Mouse (Mus musculus): Measurements from ENCODE around the gene Bhlhe40. TPM values are rescaled to one million over a fixed set of nuclear protein-coding genes. Genes with fewer than 3 reads are reported as not detected.
A peak's percentile ranks its signal among the peaks of the same experiment; 100 is the strongest.

Bhlhe40 gene
- polyA plus RNA-seq, 1 experiment = not detected

- Histone ChIP-seq H3K27ac (ENCODE audit: insufficient read depth, low read depth, low read length) (no peak overlapping the region), H3K4me3 (ENCODE audit: insufficient read depth, low read depth, low read length) (no peak overlapping the region), H3K4me1 (ENCODE audit: control insufficient read depth, insufficient read depth, low read length) (peaks cover 12% of the 10 kb centered on the region)
- TF ChIP-seq POLR2A (IDR thresholded peaks at IDR 0.05; ENCODE audit: insufficient read depth, low read depth, low read length) (no peak), CTCF (IDR thresholded peaks at IDR 0.05; ENCODE audit: insufficient read depth, low read depth, low read length) (no peak)
- 86% methylated on average over 9 of the region's 9 CpGs for WGBS
These were observed 44.1 kb downstream of the Bhlhe40 start for GRCm38 (mm10) chr6:108704316-108705080.

DNA sequence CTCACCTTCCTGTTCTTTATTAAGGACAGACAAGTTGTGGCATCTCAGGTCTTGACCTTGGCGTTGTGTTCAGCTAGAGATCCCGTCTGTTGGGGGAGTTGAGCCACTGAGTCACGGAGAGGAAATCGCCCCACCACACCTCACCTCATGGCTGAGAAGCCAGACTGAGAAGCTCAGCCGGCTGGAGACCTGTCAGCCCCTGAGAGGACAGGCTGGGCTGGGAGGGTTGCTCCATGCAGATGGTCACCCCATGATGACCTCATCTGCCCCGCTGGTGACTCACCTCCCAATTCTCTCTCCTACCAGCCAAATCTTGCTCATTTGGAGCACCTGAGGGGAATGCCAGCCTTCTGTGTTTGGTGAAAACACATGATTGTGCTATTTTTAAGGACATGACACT lies 45.5 kb downstream of the Bhlhe40 start:
- no peak overlapping the region for H3K4me3 ChIP-seq (ENCODE audit: insufficient read depth, low read depth, low read length)
- H3K4me1 ChIP-seq (ENCODE audit: control insufficient read depth, insufficient read depth, low read length) = peaks cover 9% of the 10 kb centered on the region
- TF ChIP-seq CTCF (IDR thresholded peaks at IDR 0.05; ENCODE audit: insufficient read depth, low read depth, low read length) (no peak), POLR2A (IDR thresholded peaks at IDR 0.05; ENCODE audit: insufficient read depth, low read depth, low read length) (no peak)
- 90% methylated on average over 6 of the region's 6 CpGs for WGBS
- no peak overlapping the region for H3K27ac ChIP-seq (ENCODE audit: insufficient read depth, low read depth, low read length)

DNA sequence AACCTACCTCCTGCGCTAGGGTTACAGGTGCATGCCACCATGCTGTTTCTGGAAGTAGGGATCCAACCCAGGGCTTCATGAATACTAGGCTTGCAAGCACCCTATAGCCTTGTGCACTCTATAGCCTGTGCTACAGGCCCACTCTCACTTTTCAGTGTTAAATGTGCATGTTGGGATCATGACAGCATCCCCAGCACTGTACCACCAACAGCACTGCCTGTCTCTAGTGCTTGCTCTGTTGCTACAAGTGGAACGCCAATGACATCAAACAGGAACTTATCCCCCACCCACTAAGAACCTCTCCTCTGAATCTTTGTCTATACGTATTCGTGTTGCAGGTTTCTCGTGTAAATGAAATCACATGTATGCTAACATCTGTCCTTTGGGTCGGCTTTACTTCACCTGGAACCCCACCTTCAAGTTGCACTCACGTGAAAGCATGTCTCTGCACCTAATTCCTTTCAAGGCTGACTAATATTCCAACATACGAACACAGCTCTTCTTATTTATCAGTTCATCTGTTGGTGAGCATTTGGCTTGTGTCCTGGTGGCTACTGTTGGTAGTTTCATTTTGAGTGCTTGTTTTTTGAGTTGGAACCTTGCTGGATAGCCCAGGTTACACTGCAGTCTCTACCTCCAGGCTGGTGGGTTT lies 46.7 kb downstream of the Bhlhe40 start:
- no peak for TF ChIP-seq POLR2A (IDR thresholded peaks at IDR 0.05; ENCODE audit: insufficient read depth, low read depth, low read length)
- TF ChIP-seq CTCF (IDR thresholded peaks at IDR 0.05; ENCODE audit: insufficient read depth, low read depth, low read length) = no peak
- Histone ChIP-seq H3K4me3 (ENCODE audit: insufficient read depth, low read depth, low read length) (no peak overlapping the region), H3K27ac (ENCODE audit: insufficient read depth, low read depth, low read length) (no peak overlapping the region), H3K4me1 (ENCODE audit: control insufficient read depth, insufficient read depth, low read length) (peaks cover 9% of the 10 kb centered on the region)
- WGBS = 96% methylated on average over 8 of the region's 8 CpGs

DNA sequence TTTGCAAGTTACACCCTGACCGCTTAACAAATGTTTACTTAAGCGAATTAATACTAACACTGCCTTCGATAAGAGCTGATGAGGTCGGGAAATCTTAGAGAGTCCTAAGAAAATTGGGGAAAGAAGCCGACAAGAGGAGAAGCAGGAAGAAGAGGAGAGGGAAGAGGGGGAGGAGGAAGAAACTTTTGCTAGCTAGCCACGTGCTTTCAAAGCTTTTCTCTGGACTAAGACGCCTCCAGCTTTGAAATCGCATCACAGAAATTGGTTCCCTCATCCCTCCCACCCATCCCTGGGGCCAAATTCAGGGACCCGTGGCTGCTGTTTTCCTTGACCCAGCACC lies 48.7 kb downstream of the Bhlhe40 start:
- H3K27ac ChIP-seq (ENCODE audit: insufficient read depth, low read depth, low read length) = no peak overlapping the region
- WGBS = 11% methylated on average over 9 of the region's 9 CpGs
- H3K4me3 ChIP-seq (ENCODE audit: insufficient read depth, low read depth, low read length) = peak overlapping the region; percentile 41
- H3K4me1 ChIP-seq (ENCODE audit: control insufficient read depth, insufficient read depth, low read length) = peaks cover 9% of the 10 kb centered on the region
- TF ChIP-seq CTCF (IDR thresholded peaks at IDR 0.05; ENCODE audit: insufficient read depth, low read depth, low read length) (no peak), POLR2A (IDR thresholded peaks at IDR 0.05; ENCODE audit: insufficient read depth, low read depth, low read length) (no peak)

- Histone ChIP-seq H3K4me1 (ENCODE audit: control insufficient read depth, insufficient read depth, low read length) (peaks cover 9% of the 10 kb centered on the region), H3K27ac (ENCODE audit: insufficient read depth, low read depth, low read length) (no peak overlapping the region; the same call in 1 of the 2 replicates), H3K4me3 (ENCODE audit: insufficient read depth, low read depth, low read length) (peak overlapping the region; percentile 41)
- TF ChIP-seq POLR2A (IDR thresholded peaks at IDR 0.05; ENCODE audit: insufficient read depth, low read depth, low read length) (no peak), CTCF (IDR thresholded peaks at IDR 0.05; ENCODE audit: insufficient read depth, low read depth, low read length) (peak; percentile 75)
- under 1% methylated on average over 29 of the region's 29 CpGs for WGBS
These were observed 49.2 kb downstream of the Bhlhe40 start for GRCm38 (mm10) chr6:108709471-108710231.

GRCm38 (mm10) chr6:108710667-108711066 lies 50.2 kb downstream of the Bhlhe40 start:
- WGBS = 67% methylated on average over 3 of the region's 3 CpGs
- TF ChIP-seq POLR2A (IDR thresholded peaks at IDR 0.05; ENCODE audit: insufficient read depth, low read depth, low read length) = no peak
- no peak for TF ChIP-seq CTCF (IDR thresholded peaks at IDR 0.05; ENCODE audit: insufficient read depth, low read depth, low read length)

GRCm38 (mm10) chr6:108711192-108711964 lies 50.9 kb downstream of the Bhlhe40 start:
- WGBS = 80% methylated on average over 4 of the region's 4 CpGs
- Histone ChIP-seq H3K4me1 (ENCODE audit: control insufficient read depth, insufficient read depth, low read length) (peaks cover 9% of the 10 kb centered on the region), H3K4me3 (ENCODE audit: insufficient read depth, low read depth, low read length) (no peak overlapping the region), H3K27ac (ENCODE audit: insufficient read depth, low read depth, low read length) (no peak overlapping the region)
- TF ChIP-seq CTCF (IDR thresholded peaks at IDR 0.05; ENCODE audit: insufficient read depth, low read depth, low read length) (no peak), POLR2A (IDR thresholded peaks at IDR 0.05; ENCODE audit: insufficient read depth, low read depth, low read length) (no peak)

More at GRCm38 (mm10) chr6:108710667-108711066, 50.2 kb downstream of the Bhlhe40 start:
- peaks cover 9% of the 10 kb centered on the region for H3K4me1 ChIP-seq (ENCODE audit: control insufficient read depth, insufficient read depth, low read length)
- H3K4me3 ChIP-seq (ENCODE audit: insufficient read depth, low read depth, low read length) = no peak overlapping the region
- no peak overlapping the region for H3K27ac ChIP-seq (ENCODE audit: insufficient read depth, low read depth, low read length)

GRCm38 (mm10) chr6:108712148-108712547 lies 51.7 kb downstream of the Bhlhe40 start:
- Histone ChIP-seq H3K27ac (ENCODE audit: insufficient read depth, low read depth, low read length) (no peak overlapping the region), H3K4me3 (ENCODE audit: insufficient read depth, low read depth, low read length) (no peak overlapping the region), H3K4me1 (ENCODE audit: control insufficient read depth, insufficient read depth, low read length) (peaks cover 9% of the 10 kb centered on the region)
- no peak for TF ChIP-seq CTCF (IDR thresholded peaks at IDR 0.05; ENCODE audit: insufficient read depth, low read depth, low read length)
